Mouse (Mus musculus) yolk sac, embryonic 10.5 days (tissue): ENCODE results near the gene Supt3.

Experiments
- DNase-seq: peaks from one replicate; pipeline ENCODE4 v3.0.0-alpha.2; 2017; ENCODE audit warnings: low spot score

The Supt3 gene

GRCm38 (mm10) chr17:44782366-44782765 is 5.4 kb downstream of the Supt3 start:
- DNase-seq, result no peak

- no peak for DNase-seq
Measured at GRCm38 (mm10) chr17:44783143-44783542, 6.2 kb downstream of the Supt3 start.

- no peak for DNase-seq
Measured at GRCm38 (mm10) chr17:44788982-44789747, 12.2 kb downstream of the Supt3 start.

GRCm38 (mm10) chr17:44792218-44792917 is 15.4 kb downstream of the Supt3 start:
- no peak for DNase-seq

GRCm38 (mm10) chr17:44797331-44797730 is 20.4 kb downstream of the Supt3 start:
- DNase-seq, result no peak

GRCm38 (mm10) chr17:44807031-44807430 is 30.1 kb downstream of the Supt3 start:
- no peak for DNase-seq

GRCm38 (mm10) chr17:44814508-44815175 is 37.7 kb downstream of the Supt3 start, which contains the start of gene Runx2:
Gene Runx2 (minus strand): TSS chr17:44814797.
- DNase-seq, result no peak

GRCm38 (mm10) chr17:44818825-44819224 is 41.9 kb downstream of the Supt3 start:
- no peak for DNase-seq

- DNase-seq, result no peak
Measured at GRCm38 (mm10) chr17:44819816-44820215, 42.9 kb downstream of the Supt3 start.

- no peak for DNase-seq
Measured at GRCm38 (mm10) chr17:44821940-44822339, 45.0 kb downstream of the Supt3 start.

- no peak for DNase-seq
Measured at GRCm38 (mm10) chr17:44827124-44827523, 50.2 kb downstream of the Supt3 start.

- DNase-seq, result no peak
Measured at GRCm38 (mm10) chr17:44827964-44828363, 51.0 kb downstream of the Supt3 start.

- DNase-seq, result no peak
Measured at GRCm38 (mm10) chr17:44829587-44829986, 52.6 kb downstream of the Supt3 start.

GRCm38 (mm10) chr17:44831201-44831600 is 54.2 kb downstream of the Supt3 start:
- no peak for DNase-seq

GRCm38 (mm10) chr17:44842184-44842583 is 65.2 kb downstream of the Supt3 start:
- DNase-seq, result no peak

GRCm38 (mm10) chr17:44863165-44863564 is 86.2 kb downstream of the Supt3 start:
- DNase-seq, result no peak

GRCm38 (mm10) chr17:44893592-44893991 is 116.6 kb downstream of the Supt3 start:
- DNase-seq, result no peak

- no peak for DNase-seq
Measured at GRCm38 (mm10) chr17:44943536-44944090, 166.7 kb downstream of the Supt3 start.

- no peak for DNase-seq
Measured at GRCm38 (mm10) chr17:44945333-44945732, 168.4 kb downstream of the Supt3 start.

- DNase-seq, result no peak
Measured at GRCm38 (mm10) chr17:44948321-44948720, 171.4 kb downstream of the Supt3 start.

GRCm38 (mm10) chr17:44956671-44957070 is 179.7 kb downstream of the Supt3 start:
- DNase-seq, result no peak

GRCm38 (mm10) chr17:44963051-44963798 is 186.3 kb downstream of the Supt3 start:
- DNase-seq, result no peak
